Mouse (Mus musculus) thymus, postnatal 36 days (tissue): ENCODE results near the gene Zbtb32.
A peak's percentile ranks its signal among the peaks of the same experiment; 100 is the strongest.

Experiments used
- DNase-seq, 2 experiments: peaks; one replicate each; pipeline ENCODE4 v3.0.0; 2022; ENCODE audit warnings: mixed read lengths in 2 of 2

Zbtb32 gene

GRCm38 (mm10) chr7:30598786-30599185 is at the start of gene Zbtb32:
Gene Zbtb32, minus strand, starts transcription at chr7:30598909.
- DNase-seq = no peak

GRCm38 (mm10) chr7:30639083-30639482 is 40.4 kb upstream of the Zbtb32 start:
- DNase-seq = no peak

GRCm38 (mm10) chr7:30636395-30636794 is 37.7 kb upstream of the Zbtb32 start:
- DNase-seq = no peak

- no peak for DNase-seq
These were observed 37.0 kb upstream of the Zbtb32 start, which contains the start of gene Etv2 for GRCm38 (mm10) chr7:30635752-30636151. Gene Etv2, minus strand, starts transcription at chr7:30635852.

- peak; percentile 60 to 62 for DNase-seq
These were observed 35.9 kb upstream of the Zbtb32 start for GRCm38 (mm10) chr7:30634621-30635020.

GRCm38 (mm10) chr7:30633762-30634412 is 35.2 kb upstream of the Zbtb32 start:
- no peak for DNase-seq

GRCm38 (mm10) chr7:30629013-30629412 is 30.3 kb upstream of the Zbtb32 start:
- DNase-seq = no peak

GRCm38 (mm10) chr7:30626647-30627046 is 27.9 kb upstream of the Zbtb32 start:
- no peak for DNase-seq

- peak; percentile 80 to 86 for DNase-seq
These were observed 27.0 kb upstream of the Zbtb32 start, which contains the start of gene Cox6b1 for GRCm38 (mm10) chr7:30625530-30626384. Gene Cox6b1, minus strand, starts transcription at chr7:30626151.

- peak in 1 of 2 experiments; percentile 33 for DNase-seq
These were observed 20.5 kb upstream of the Zbtb32 start for GRCm38 (mm10) chr7:30619202-30619601.

- DNase-seq = no peak
These were observed 19.9 kb upstream of the Zbtb32 start for GRCm38 (mm10) chr7:30618658-30619057.

GRCm38 (mm10) chr7:30615049-30615760 is 16.5 kb upstream of the Zbtb32 start:
- DNase-seq = peak in 1 of 2 experiments; percentile 27

GRCm38 (mm10) chr7:30614454-30614853 is 15.7 kb upstream of the Zbtb32 start:
- DNase-seq = no peak

GRCm38 (mm10) chr7:30613529-30614112 is 14.9 kb upstream of the Zbtb32 start:
- DNase-seq = peak; percentile 56 to 62

GRCm38 (mm10) chr7:30612654-30613402 is 14.1 kb upstream of the Zbtb32 start, which contains the start of gene Upk1a:
Gene Upk1a, minus strand, starts transcription at chr7:30612847.
- no peak for DNase-seq

GRCm38 (mm10) chr7:30610043-30610442 is 11.3 kb upstream of the Zbtb32 start:
- DNase-seq = no peak

GRCm38 (mm10) chr7:30608476-30608875 is 9.8 kb upstream of the Zbtb32 start:
- DNase-seq = no peak

GRCm38 (mm10) chr7:30607706-30608309 is 9.1 kb upstream of the Zbtb32 start:
- peak; percentile 63 to 67 for DNase-seq

- no peak for DNase-seq
These were observed 6.2 kb upstream of the Zbtb32 start for GRCm38 (mm10) chr7:30604944-30605343.

GRCm38 (mm10) chr7:30604424-30604823 is 5.7 kb upstream of the Zbtb32 start:
- DNase-seq = no peak

- DNase-seq = no peak
These were observed 3.9 kb upstream of the Zbtb32 start for GRCm38 (mm10) chr7:30602583-30602982.

- no peak for DNase-seq
These were observed 1.9 kb upstream of the Zbtb32 start for GRCm38 (mm10) chr7:30600651-30601050.
